Mouse (Mus musculus) CD4-positive, CD25-positive, alpha-beta regulatory T cell, adult 2 months (primary cell): ENCODE measurements around the gene Dgcr8.

ENCODE experiments used
- DNase-seq: peaks from one replicate; pipeline ENCODE4 v3.0.0-alpha.2; 2012; ENCODE audit warnings: low read depth, low spot score

Dgcr8 gene

GRCm38 (mm10) chr16:18220856-18221542, 68.0 kb downstream of the Dgcr8 start:
- DNase-seq, result no peak

- peak; percentile 23 for DNase-seq
These were observed 69.0 kb downstream of the Dgcr8 start for GRCm38 (mm10) chr16:18220001-18220400.

- DNase-seq, result no peak
These were observed 70.5 kb downstream of the Dgcr8 start for GRCm38 (mm10) chr16:18218580-18218996.

- no peak for DNase-seq
These were observed 71.5 kb downstream of the Dgcr8 start, which contains the start of gene Ccdc188 for GRCm38 (mm10) chr16:18217579-18217978. TSS of gene Ccdc188 (plus strand) at chr16:18217879.

- no peak for DNase-seq
These were observed 74.2 kb downstream of the Dgcr8 start for GRCm38 (mm10) chr16:18214858-18215257.

GRCm38 (mm10) chr16:18213689-18214088, 75.4 kb downstream of the Dgcr8 start:
- DNase-seq, result no peak

- peak; percentile 83 for DNase-seq
These were observed 77.5 kb downstream of the Dgcr8 start for GRCm38 (mm10) chr16:18211417-18212171.

- peak; percentile 52 for DNase-seq
These were observed 78.2 kb downstream of the Dgcr8 start for GRCm38 (mm10) chr16:18210701-18211416.
